In the genomic region with DNA sequence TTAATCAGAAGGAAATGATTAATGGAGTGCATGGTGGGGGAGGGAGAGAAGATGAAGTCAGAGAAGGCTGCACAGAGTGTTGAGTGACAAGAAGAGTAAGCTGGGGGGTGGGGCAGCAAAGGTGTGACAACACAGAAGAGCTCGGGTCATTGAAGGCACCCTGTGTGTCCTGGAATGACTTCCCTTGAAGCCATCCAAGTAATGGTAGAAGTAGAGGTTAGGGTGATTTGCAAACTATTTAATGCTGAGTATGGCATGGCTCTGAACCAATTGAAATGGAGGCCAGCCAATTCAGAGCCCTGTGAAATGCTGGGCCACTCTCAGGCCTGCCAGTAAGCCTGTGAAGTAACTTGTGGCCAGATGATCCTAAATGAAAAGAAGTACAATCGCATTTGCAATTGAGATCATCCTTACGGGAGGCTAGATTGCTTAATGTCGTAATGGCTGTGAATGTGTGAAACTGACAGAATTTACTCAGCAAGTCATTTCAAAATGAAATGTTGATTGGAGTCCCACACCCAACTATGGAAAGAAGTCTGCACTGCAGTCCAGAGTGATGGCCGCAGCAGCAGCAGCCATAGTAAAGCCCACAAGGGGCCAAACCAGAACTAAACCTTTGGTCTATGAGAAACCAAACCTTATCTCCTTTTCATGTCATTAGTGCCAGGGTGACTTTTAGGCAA, we compare ENCODE assay signal across 10 mouse cellular contexts.
DNase-seq lines count a peak whose midpoint lies in the region; ATAC-seq and TF ChIP-seq lines count a peak whose summit lies in the region.
"Had no signal": no experiment of that assay in that cellular context is flagged by ENCODE, and none has a peak within 500 bp of the region (broad histone marks: within the 10 kb centered on the region; RNA-seq: fewer than 3 reads in every experiment).

No protein-coding gene starts in this region.

- no peak for TF ChIP-seq CTCF in lung, embryonic 14.5 days (IDR thresholded peaks at IDR 0.05; ENCODE audit: low read depth)

- no peak for ATAC-seq in lung, embryonic 14.5 days (ENCODE audit: insufficient read depth)

- H3K36me3 ChIP-seq in lung, embryonic 14.5 days (ENCODE audit: insufficient read depth), result no peaks in the 10 kb centered on the region
- H3K36me3 ChIP-seq: embryonic facial prominence, embryonic 15.5 days had no signal

- no peaks in the 10 kb centered on the region for H3K4me1 ChIP-seq in lung, embryonic 14.5 days (ENCODE audit: insufficient read depth)
- H3K4me1 ChIP-seq: embryonic facial prominence, embryonic 15.5 days; megakaryocyte, embryonic 14.5 days had no signal

- 52% methylated on average over 5 of the region's 5 CpGs for WGBS in lung, embryonic 14.5 days

- no peak overlapping the region for H3K9ac ChIP-seq in lung, embryonic 14.5 days
- H3K9ac ChIP-seq: embryonic facial prominence, embryonic 15.5 days had no signal

- DNase-seq in adrenal gland, adult 8-10 months, result peak; percentile 34
- no peak for DNase-seq in adrenal gland, postnatal 4 days (ENCODE audit: low spot score in 2 of 2)
- DNase-seq in lung, embryonic 14.5 days, result peak; percentile 42
- no peak for DNase-seq in lung, adult 18-20 months
- peak; percentile 29 for DNase-seq in gastrocnemius, postnatal 14 days
- DNase-seq in lung, postnatal 4 days, result peak; percentile 26 to 53
- DNase-seq in spleen, adult 18-20 months, result no peak
- no peak for DNase-seq in frontal cortex, postnatal 14 days (ENCODE audit: low spot score in 2 of 2)

- H3K9me3 ChIP-seq in lung, embryonic 14.5 days (ENCODE audit: low read depth, low read length), result no peaks in the 10 kb centered on the region
- H3K9me3 ChIP-seq: embryonic facial prominence, embryonic 15.5 days; megakaryocyte, embryonic 14.5 days had no signal

- no peak overlapping the region for H3K4me2 ChIP-seq in lung, embryonic 14.5 days
- H3K4me2 ChIP-seq: embryonic facial prominence, embryonic 15.5 days had no signal

- H3K27ac ChIP-seq in lung, embryonic 14.5 days (ENCODE audit: low read depth), result no peak overlapping the region
- H3K27ac ChIP-seq: embryonic facial prominence, embryonic 15.5 days had no signal

- no peak overlapping the region for H3K4me3 ChIP-seq in lung, embryonic 14.5 days (ENCODE audit: low read depth, low read length)
- H3K4me3 ChIP-seq: embryonic facial prominence, embryonic 15.5 days; megakaryocyte, embryonic 14.5 days had no signal

- no peaks in the 10 kb centered on the region for H3K27me3 ChIP-seq in lung, embryonic 14.5 days (ENCODE audit: insufficient read depth, low read length)
- H3K27me3 ChIP-seq: embryonic facial prominence, embryonic 15.5 days; megakaryocyte, embryonic 14.5 days had no signal

- intact Hi-C loops in gastrocnemius, postnatal 14 days (cut with DNase I; ENCODE audit: low total_unique reads), result no loop called here

Comparison
In these comparisons a context has a peak if more than half of its experiments do, and no peak if none do; other contexts are left out.
1. DNase-seq: peak in adrenal gland, adult 8-10 months (single experiment), lung, embryonic 14.5 days (single experiment), gastrocnemius, postnatal 14 days (single experiment) and lung, postnatal 4 days (2 of 2); none in adrenal gland, postnatal 4 days (0 of 2), lung, adult 18-20 months (0 of 2), spleen, adult 18-20 months (0 of 2) and frontal cortex, postnatal 14 days (0 of 2).